Mouse (Mus musculus): ENCODE results near the gene Psip1. TPM values are rescaled to one million over a fixed set of nuclear protein-coding genes. Genes with fewer than 3 reads are reported as not detected.

Psip1 gene
- polyA plus RNA-seq, 1 experiment from 2014 or later = 15.7 TPM

- no peak overlapping the region for H3K27ac ChIP-seq
- 0% methylated on average over 26 of the region's 30 CpGs for WGBS (ENCODE audit: missing documents)
- peak overlapping the region; percentile 89 for H3K4me3 ChIP-seq (ENCODE audit: inconsistent target)
- peaks cover 43% of the 10 kb centered on the region for H3K79me2 ChIP-seq (ENCODE audit: inconsistent target)
- H3K36me3 ChIP-seq (ENCODE audit: inconsistent target) = no peaks in the 10 kb centered on the region
Observed at GRCm38 (mm10) chr4:83417820-83418186, 68.5 kb downstream of the Psip1 start.

- H3K4me3 ChIP-seq (ENCODE audit: inconsistent target) = peak within 1 kb of the TSS; percentile 89
- H3K36me3 ChIP-seq (ENCODE audit: inconsistent target) = no peaks in the 10 kb centered on the region
- H3K79me2 ChIP-seq (ENCODE audit: inconsistent target) = peaks cover 38% of the 10 kb centered on the region
- 0 out of 2 replicates have a peak within 1 kb of the TSS, but pooled peaks have one; percentile 17 for H3K27ac ChIP-seq
- WGBS (ENCODE audit: missing documents) = 0% methylated on average over 41 of the region's 41 CpGs
Observed at GRCm38 (mm10) chr4:83417160-83417819, 69.0 kb downstream of the Psip1 start, which contains the start of gene Snapc3. Gene Snapc3 (plus strand): TSS chr4:83417724.

- Histone ChIP-seq H3K36me3 (ENCODE audit: inconsistent target) (no peaks in the 10 kb centered on the region), H3K79me2 (ENCODE audit: inconsistent target) (peaks cover 18% of the 10 kb centered on the region), H3K27ac (no peak overlapping the region), H3K4me3 (ENCODE audit: inconsistent target) (no peak overlapping the region)
- WGBS (ENCODE audit: missing documents) = 97% methylated on average over 5 of the region's 5 CpGs
Observed at GRCm38 (mm10) chr4:83414241-83414824, 71.9 kb downstream of the Psip1 start.

- Histone ChIP-seq H3K36me3 (ENCODE audit: inconsistent target) (no peaks in the 10 kb centered on the region), H3K79me2 (ENCODE audit: inconsistent target) (no peaks in the 10 kb centered on the region), H3K4me3 (ENCODE audit: inconsistent target) (no peak overlapping the region), H3K27ac (no peak overlapping the region)
- WGBS (ENCODE audit: missing documents) = 64% methylated on average over 3 of the region's 3 CpGs
Observed at GRCm38 (mm10) chr4:83412060-83412459, 74.2 kb downstream of the Psip1 start.

GRCm38 (mm10) chr4:83409867-83410505, 76.3 kb downstream of the Psip1 start:
- 95% methylated on average over 4 of the region's 4 CpGs for WGBS (ENCODE audit: missing documents)
- no peak overlapping the region for H3K4me3 ChIP-seq (ENCODE audit: inconsistent target)
- H3K36me3 ChIP-seq (ENCODE audit: inconsistent target) = no peaks in the 10 kb centered on the region
- H3K27ac ChIP-seq = no peak overlapping the region
- H3K79me2 ChIP-seq (ENCODE audit: inconsistent target) = no peaks in the 10 kb centered on the region

- H3K4me3 ChIP-seq (ENCODE audit: inconsistent target) = no peak overlapping the region
- H3K36me3 ChIP-seq (ENCODE audit: inconsistent target) = no peaks in the 10 kb centered on the region
- H3K27ac ChIP-seq = no peak overlapping the region
- H3K79me2 ChIP-seq (ENCODE audit: inconsistent target) = no peaks in the 10 kb centered on the region
- WGBS (ENCODE audit: missing documents) = 15% methylated on average over 6 of the region's 6 CpGs
Observed at GRCm38 (mm10) chr4:83407688-83408087, 78.6 kb downstream of the Psip1 start.

Other genes with a start within 250 kb of the Psip1 start
- gene Ttc39b, start 162.2 kb downstream of the Psip1 start, polyA plus RNA-seq (2018) = 2.8 to 11.0 TPM (median 8.4 TPM) in 3 replicates
- 6.4 to 9.8 TPM (median 7.1 TPM) in 3 replicates for gene Snapc3, start 68.7 kb downstream of the Psip1 start, polyA plus RNA-seq (2018)
- 1.1 to 1.3 TPM (median 1.2 TPM) in 3 replicates for gene Ccdc171, start 39.1 kb upstream of the Psip1 start, polyA plus RNA-seq (2018)

Measured in macrophage (primary cell).